Mouse (Mus musculus): ENCODE data around the gene Nrp1. TPM values are rescaled to one million over a fixed set of nuclear protein-coding genes. Genes with fewer than 3 reads are reported as not detected.
A peak's percentile ranks its signal among the peaks of the same experiment; 100 is the strongest.

Gene Nrp1
- polyA plus RNA-seq, 1 experiment from 2014 or later = 42.8 TPM

- H3K9ac ChIP-seq (replicated peaks; ENCODE audit: low read length) = no peak overlapping the region
- H3K4me2 ChIP-seq (ENCODE audit: low read depth, low read length) = no peak overlapping the region
- H3K36me3 ChIP-seq (replicated peaks; ENCODE audit: control insufficient read depth, insufficient read depth, low read depth, low read length) = no peaks in the 10 kb centered on the region
- H3K9me3 ChIP-seq (replicated peaks; ENCODE audit: control insufficient read depth, low read length) = no peaks in the 10 kb centered on the region
- no peak for DNase-seq (ENCODE audit: low spot score)
- H3K27ac ChIP-seq (replicated peaks; ENCODE audit: low read depth, low read length) = no peak overlapping the region
- H3K27me3 ChIP-seq (ENCODE audit: control insufficient read depth, insufficient read depth, low read length) = no peaks in the 10 kb centered on the region
- H3K4me3 ChIP-seq (ENCODE audit: low read depth, low read length) = no peak overlapping the region
- no peak for ATAC-seq (replicated peaks; ENCODE audit: insufficient number of reproducible peaks, low FRiP score, low TSS enrichment, low read depth)
- 91% methylated on average over 3 of the region's 3 CpGs for WGBS
- no peaks in the 10 kb centered on the region for H3K4me1 ChIP-seq (ENCODE audit: control insufficient read depth, insufficient read depth, low read length)
These were observed 68.7 kb downstream of the Nrp1 start for GRCm38 (mm10) chr8:128427071-128427470.

DNA sequence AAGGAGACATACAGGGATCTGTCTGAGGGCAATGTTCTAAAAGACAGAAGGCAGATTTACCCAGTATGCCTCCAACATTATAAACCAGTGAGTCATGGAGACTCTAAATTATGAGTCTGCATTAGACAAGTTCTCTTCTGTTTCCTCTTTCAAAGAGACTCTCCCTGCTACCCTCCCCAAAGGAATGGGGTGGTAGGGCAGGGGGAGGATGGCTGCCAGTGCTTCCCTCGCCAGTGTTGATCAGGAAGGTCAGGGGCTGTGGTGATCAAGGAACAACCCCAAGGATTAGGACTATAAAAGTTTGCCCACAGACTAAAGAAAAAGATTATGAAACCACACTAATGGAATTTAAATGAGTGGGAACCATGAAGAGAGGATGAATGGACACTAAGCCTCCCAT is 70.6 kb downstream of the Nrp1 start:
- H3K9me3 ChIP-seq (replicated peaks; ENCODE audit: control insufficient read depth, low read length) = no peaks in the 10 kb centered on the region
- no peak overlapping the region for H3K4me2 ChIP-seq (ENCODE audit: low read depth, low read length)
- H3K36me3 ChIP-seq (replicated peaks; ENCODE audit: control insufficient read depth, insufficient read depth, low read depth, low read length) = no peaks in the 10 kb centered on the region; the same call in 1 of the 2 replicates
- WGBS = 80% methylated on average over 1 of the region's 1 CpGs
- DNase-seq (ENCODE audit: low spot score) (no peak), ATAC-seq (replicated peaks; ENCODE audit: insufficient number of reproducible peaks, low FRiP score, low TSS enrichment, low read depth) (no peak)
- no peak overlapping the region for H3K4me3 ChIP-seq (ENCODE audit: low read depth, low read length)
- no peak overlapping the region for H3K27ac ChIP-seq (replicated peaks; ENCODE audit: low read depth, low read length)
- H3K9ac ChIP-seq (replicated peaks; ENCODE audit: low read length) = no peak overlapping the region
- H3K27me3 ChIP-seq (ENCODE audit: control insufficient read depth, insufficient read depth, low read length) = no peaks in the 10 kb centered on the region
- H3K4me1 ChIP-seq (ENCODE audit: control insufficient read depth, insufficient read depth, low read length) = no peaks in the 10 kb centered on the region

DNA sequence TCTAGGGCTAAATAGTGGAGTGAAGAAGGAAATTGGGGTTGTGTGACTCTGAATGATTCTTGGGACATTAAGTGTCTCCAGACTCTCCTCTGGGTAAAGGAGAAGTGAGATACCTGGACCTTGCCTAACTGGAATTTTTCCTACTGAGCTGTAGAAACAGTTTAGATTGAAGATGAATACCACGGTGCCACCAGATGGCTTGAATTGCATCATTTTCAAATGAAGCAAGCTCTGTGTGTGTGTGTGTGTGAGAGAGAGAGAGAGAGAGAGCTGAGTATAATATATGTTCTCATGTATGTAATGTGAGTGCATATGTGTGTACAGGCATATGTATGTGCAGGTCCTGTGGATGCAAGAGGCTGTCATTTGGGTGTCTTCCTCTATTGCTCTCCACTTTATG is 72.7 kb downstream of the Nrp1 start:
- Histone ChIP-seq H3K36me3 (replicated peaks; ENCODE audit: control insufficient read depth, insufficient read depth, low read depth, low read length) (no peaks in the 10 kb centered on the region; the same call in 1 of the 2 replicates), H3K4me3 (ENCODE audit: low read depth, low read length) (no peak overlapping the region), H3K4me1 (ENCODE audit: control insufficient read depth, insufficient read depth, low read length) (no peaks in the 10 kb centered on the region), H3K9me3 (replicated peaks; ENCODE audit: control insufficient read depth, low read length) (no peaks in the 10 kb centered on the region), H3K4me2 (ENCODE audit: low read depth, low read length) (no peak overlapping the region), H3K27me3 (ENCODE audit: control insufficient read depth, insufficient read depth, low read length) (no peaks in the 10 kb centered on the region), H3K27ac (replicated peaks; ENCODE audit: low read depth, low read length) (no peak overlapping the region), H3K9ac (replicated peaks; ENCODE audit: low read length) (no peak overlapping the region)
- 89% methylated on average over 1 of the region's 1 CpGs for WGBS
- DNase-seq (ENCODE audit: low spot score) = no peak
- ATAC-seq (replicated peaks; ENCODE audit: insufficient number of reproducible peaks, low FRiP score, low TSS enrichment, low read depth) = no peak

- ATAC-seq (replicated peaks; ENCODE audit: insufficient number of reproducible peaks, low FRiP score, low TSS enrichment, low read depth) (no peak), DNase-seq (ENCODE audit: low spot score) (no peak)
- 83% methylated on average over 4 of the region's 4 CpGs for WGBS
- H3K27ac ChIP-seq (replicated peaks; ENCODE audit: low read depth, low read length) = no peak overlapping the region
- H3K9ac ChIP-seq (replicated peaks; ENCODE audit: low read length) = no peak overlapping the region
- H3K27me3 ChIP-seq (ENCODE audit: control insufficient read depth, insufficient read depth, low read length) = no peaks in the 10 kb centered on the region
- H3K36me3 ChIP-seq (replicated peaks; ENCODE audit: control insufficient read depth, insufficient read depth, low read depth, low read length) = no peaks in the 10 kb centered on the region; the same call in 1 of the 2 replicates
- H3K4me1 ChIP-seq (ENCODE audit: control insufficient read depth, insufficient read depth, low read length) = no peaks in the 10 kb centered on the region
- H3K4me2 ChIP-seq (ENCODE audit: low read depth, low read length) = no peak overlapping the region
- H3K9me3 ChIP-seq (replicated peaks; ENCODE audit: control insufficient read depth, low read length) = no peaks in the 10 kb centered on the region
- no peak overlapping the region for H3K4me3 ChIP-seq (ENCODE audit: low read depth, low read length)
These were observed 77.3 kb downstream of the Nrp1 start for GRCm38 (mm10) chr8:128435749-128436148.

GRCm38 (mm10) chr8:128437156-128437825 is 78.9 kb downstream of the Nrp1 start:
- ATAC-seq (replicated peaks; ENCODE audit: insufficient number of reproducible peaks, low FRiP score, low TSS enrichment, low read depth) (no peak), DNase-seq (ENCODE audit: low spot score) (no peak)
- H3K9ac ChIP-seq (replicated peaks; ENCODE audit: low read length) = no peak overlapping the region
- no peaks in the 10 kb centered on the region; the same call in 1 of the 2 replicates for H3K36me3 ChIP-seq (replicated peaks; ENCODE audit: control insufficient read depth, insufficient read depth, low read depth, low read length)
- no peaks in the 10 kb centered on the region for H3K27me3 ChIP-seq (ENCODE audit: control insufficient read depth, insufficient read depth, low read length)
- no peak overlapping the region for H3K4me3 ChIP-seq (ENCODE audit: low read depth, low read length)
- 85% methylated on average over 12 of the region's 12 CpGs for WGBS
- no peak overlapping the region for H3K4me2 ChIP-seq (ENCODE audit: low read depth, low read length)
- no peak overlapping the region for H3K27ac ChIP-seq (replicated peaks; ENCODE audit: low read depth, low read length)
- H3K9me3 ChIP-seq (replicated peaks; ENCODE audit: control insufficient read depth, low read length) = no peaks in the 10 kb centered on the region
- no peaks in the 10 kb centered on the region for H3K4me1 ChIP-seq (ENCODE audit: control insufficient read depth, insufficient read depth, low read length)

DNA sequence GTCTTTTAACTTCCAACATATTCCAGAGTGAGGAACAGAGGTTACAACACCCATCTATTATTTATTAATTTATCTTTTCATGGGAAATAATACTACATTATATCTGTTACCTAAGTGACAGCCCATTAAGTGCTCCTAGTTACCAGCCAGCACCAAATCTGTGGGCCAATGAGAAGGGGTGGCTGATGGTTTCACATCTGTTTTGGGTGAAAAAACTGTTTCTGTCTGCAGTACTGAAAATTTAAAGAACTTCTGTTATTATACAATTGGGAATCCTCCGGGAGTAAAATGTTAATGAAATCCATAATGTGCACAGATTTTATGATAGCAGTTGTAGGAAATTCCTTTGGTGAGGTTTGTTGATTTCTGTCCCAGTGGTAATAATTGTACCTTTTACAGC is 83.0 kb downstream of the Nrp1 start:
- DNase-seq (ENCODE audit: low spot score) (peak; percentile 61), ATAC-seq (replicated peaks; ENCODE audit: insufficient number of reproducible peaks, low FRiP score, low TSS enrichment, low read depth) (no peak)
- 42% methylated on average over 1 of the region's 1 CpGs for WGBS
- Histone ChIP-seq H3K9ac (replicated peaks; ENCODE audit: low read length) (no peak overlapping the region), H3K4me1 (ENCODE audit: control insufficient read depth, insufficient read depth, low read length) (no peaks in the 10 kb centered on the region), H3K27ac (replicated peaks; ENCODE audit: low read depth, low read length) (no peak overlapping the region), H3K27me3 (ENCODE audit: control insufficient read depth, insufficient read depth, low read length) (no peaks in the 10 kb centered on the region), H3K4me3 (ENCODE audit: low read depth, low read length) (no peak overlapping the region), H3K9me3 (replicated peaks; ENCODE audit: control insufficient read depth, low read length) (no peaks in the 10 kb centered on the region), H3K4me2 (ENCODE audit: low read depth, low read length) (no peak overlapping the region), H3K36me3 (replicated peaks; ENCODE audit: control insufficient read depth, insufficient read depth, low read depth, low read length) (no peaks in the 10 kb centered on the region)

DNA sequence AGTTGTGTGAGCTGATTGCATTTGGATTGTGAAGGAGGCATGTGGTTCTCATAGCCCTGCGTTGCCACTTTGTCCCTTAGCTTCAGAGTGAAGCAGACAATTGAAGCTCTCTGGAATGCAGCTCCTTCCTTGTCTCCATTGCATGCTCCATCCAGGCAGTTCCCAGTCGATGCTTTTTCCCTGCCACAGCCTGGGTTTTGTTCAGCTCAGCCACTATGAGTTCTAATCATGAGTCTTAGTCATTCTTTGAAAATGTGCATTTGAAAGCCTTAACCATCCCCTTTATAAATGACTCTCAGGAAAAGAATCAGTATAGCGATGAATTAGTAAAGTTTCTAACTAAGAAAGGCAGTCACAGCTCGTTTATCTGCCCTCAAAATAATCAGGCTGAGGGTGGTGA is 87.2 kb downstream of the Nrp1 start:
- H3K27me3 ChIP-seq (ENCODE audit: control insufficient read depth, insufficient read depth, low read length) = no peaks in the 10 kb centered on the region
- H3K27ac ChIP-seq (replicated peaks; ENCODE audit: low read depth, low read length) = no peak overlapping the region
- no peak overlapping the region for H3K4me2 ChIP-seq (ENCODE audit: low read depth, low read length)
- no peak overlapping the region for H3K4me3 ChIP-seq (ENCODE audit: low read depth, low read length)
- no peaks in the 10 kb centered on the region for H3K4me1 ChIP-seq (ENCODE audit: control insufficient read depth, insufficient read depth, low read length)
- no peaks in the 10 kb centered on the region for H3K9me3 ChIP-seq (replicated peaks; ENCODE audit: control insufficient read depth, low read length)
- no peak for DNase-seq (ENCODE audit: low spot score)
- no peak for ATAC-seq (replicated peaks; ENCODE audit: insufficient number of reproducible peaks, low FRiP score, low TSS enrichment, low read depth)
- H3K9ac ChIP-seq (replicated peaks; ENCODE audit: low read length) = no peak overlapping the region
- no peaks in the 10 kb centered on the region for H3K36me3 ChIP-seq (replicated peaks; ENCODE audit: control insufficient read depth, insufficient read depth, low read depth, low read length)
- WGBS = 29% methylated on average over 4 of the region's 4 CpGs

DNA sequence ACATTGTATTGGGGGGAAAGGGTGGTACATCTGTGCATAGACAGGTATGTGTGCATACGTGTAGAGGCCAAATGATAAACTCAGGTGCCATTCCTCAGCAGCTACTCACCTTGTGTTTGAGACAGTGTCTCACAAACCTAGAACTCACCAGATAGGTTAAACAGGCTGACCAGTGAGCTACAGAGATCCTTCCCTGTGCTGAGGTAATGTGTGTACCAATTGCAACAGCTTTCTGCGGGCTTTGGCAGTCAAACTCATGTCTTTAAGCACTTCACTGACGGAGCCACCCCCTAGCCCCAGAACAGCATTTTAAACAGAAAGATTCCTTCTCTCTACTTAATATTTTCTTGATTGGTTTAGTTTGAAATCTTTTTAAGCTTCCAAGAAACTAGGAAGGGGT is 88.2 kb downstream of the Nrp1 start:
- Histone ChIP-seq H3K36me3 (replicated peaks; ENCODE audit: control insufficient read depth, insufficient read depth, low read depth, low read length) (no peaks in the 10 kb centered on the region), H3K9ac (replicated peaks; ENCODE audit: low read length) (no peak overlapping the region), H3K27ac (replicated peaks; ENCODE audit: low read depth, low read length) (no peak overlapping the region), H3K27me3 (ENCODE audit: control insufficient read depth, insufficient read depth, low read length) (no peaks in the 10 kb centered on the region), H3K4me3 (ENCODE audit: low read depth, low read length) (no peak overlapping the region), H3K4me1 (ENCODE audit: control insufficient read depth, insufficient read depth, low read length) (no peaks in the 10 kb centered on the region), H3K4me2 (ENCODE audit: low read depth, low read length) (no peak overlapping the region), H3K9me3 (replicated peaks; ENCODE audit: control insufficient read depth, low read length) (no peaks in the 10 kb centered on the region)
- no peak for ATAC-seq (replicated peaks; ENCODE audit: insufficient number of reproducible peaks, low FRiP score, low TSS enrichment, low read depth)
- WGBS = 90% methylated on average over 3 of the region's 3 CpGs
- no peak for DNase-seq (ENCODE audit: low spot score)

Data from embryonic facial prominence, embryonic 11.5 days (tissue).